Mouse (Mus musculus) megakaryocyte, embryonic 14.5 days (primary cell): ENCODE results near the gene Atp23.

Source experiments
- FLI1 ChIP-seq: IDR thresholded peaks from 2 replicates; pipeline ENCODE4 v1.6.1; 2012; ENCODE audit warnings: low read length, inconsistent platforms, mixed read lengths
- GATA1 ChIP-seq: IDR thresholded peaks from 3 replicates; pipeline ENCODE4 v1.6.1; 2012; ENCODE audit warnings: mixed read lengths, low read length, inconsistent platforms, borderline replicate concordance

DNA sequence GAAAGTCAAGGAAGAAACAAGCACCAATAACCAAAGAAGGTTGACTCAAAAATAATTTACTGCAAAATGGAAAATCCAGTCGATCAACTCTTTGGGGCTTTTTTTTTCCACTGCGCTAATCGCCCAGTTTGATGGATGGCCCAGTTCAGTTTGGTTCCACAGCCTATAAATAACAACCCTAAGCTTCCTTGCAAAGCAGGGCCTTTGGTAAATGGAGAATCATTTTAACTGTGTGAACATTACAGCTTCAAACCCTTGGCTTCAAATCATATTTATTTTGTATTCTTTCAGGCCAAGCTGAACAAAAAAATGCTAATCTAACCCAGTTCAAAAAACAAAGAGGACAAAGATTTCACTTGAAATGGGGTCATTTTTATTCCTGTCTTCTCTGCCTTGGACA lies 78.7 kb downstream of the Atp23 start:
- TF ChIP-seq GATA1 (no peak), FLI1 (no peak)
